Mouse (Mus musculus) G1E (cell line): ENCODE data around the gene Gm12394. TPM values are rescaled to one million over a fixed set of nuclear protein-coding genes. Genes with fewer than 3 reads are reported as not detected.
"Not testable (repeated sequence)": the region's sequence is repeated elsewhere in the genome, so short reads cannot be mapped to it uniquely, and the experiment has no call there.

Experiments
- ATAC-seq: 2 replicates; pipeline ENCODE4 v1.8.0; 2016; ENCODE audit warnings: mild to moderate bottlenecking; ENCODE audit not compliant: insufficient number of reproducible peaks, poor library complexity, low FRiP score, severe bottlenecking; ENCODE audit errors: extremely low read depth
- DNase-seq: peaks from one replicate; pipeline ENCODE4 v3.0.0; 2012; ENCODE audit warnings: low spot score
- H3K27me3 ChIP-seq: 2 replicates; pipeline ENCODE4 v1.6.1; 2012; ENCODE audit warnings: mild to moderate bottlenecking, low read length, inconsistent platforms; ENCODE audit not compliant: insufficient read depth
- H3K36me3 ChIP-seq: replicated peaks from 2 replicates; pipeline ENCODE3; 2012; ENCODE audit warnings: mild to moderate bottlenecking, inconsistent platforms
- H3K4me1 ChIP-seq: 2 replicates; pipeline ENCODE4 v1.6.1; 2012; ENCODE audit warnings: low read depth, low read length, inconsistent platforms, mixed read lengths; ENCODE audit not compliant: insufficient read depth
- H3K4me3 ChIP-seq: 2 replicates; pipeline ENCODE4 v1.5.1; 2012; ENCODE audit warnings: low read depth, mild to moderate bottlenecking, inconsistent platforms, low read length, moderate library complexity, mixed read lengths
- H3K9me3 ChIP-seq: replicated peaks from 2 replicates; pipeline ENCODE4 v1.6.1; 2012; ENCODE audit warnings: inconsistent platforms
- CTCF ChIP-seq: IDR thresholded peaks from 2 replicates; pipeline ENCODE4 v1.5.1; 2012; ENCODE audit warnings: low read depth, low read length, inconsistent platforms, mixed read lengths
- GATA1 ChIP-seq: IDR thresholded peaks from 2 replicates; pipeline ENCODE4 v1.6.1; 2012; ENCODE audit warnings: borderline replicate concordance, low read length, inconsistent platforms, mixed read lengths
- GATA2 ChIP-seq: IDR thresholded peaks from 2 replicates; pipeline ENCODE4 v1.6.1; 2012; ENCODE audit warnings: low read depth, low read length, inconsistent platforms, borderline replicate concordance
- POLR2AphosphoS5 ChIP-seq: IDR thresholded peaks from 2 replicates; pipeline ENCODE4 v1.6.1; 2012; ENCODE audit warnings: low read depth, low read length, inconsistent platforms; ENCODE audit not compliant: insufficient replicate concordance
- TAL1 ChIP-seq: conservative IDR thresholded peaks from 2 replicates; pipeline ENCODE4 v1.6.1; 2012; ENCODE audit warnings: low read depth, low read length, inconsistent platforms, mixed read lengths
- polyA plus RNA-seq: library from polyadenylated mRNA; stranded (reverse); fragments of >175 nt; gene quantifications from 2 replicates; pipeline ENCODE4 v1.2.3, GENCODE M21; 2012
- total RNA-seq, 2 experiments: library from RNA; stranded (forward) in 1 of 2; stranded (reverse) in 1 of 2; fragments of 200-1000 nt in 1 of 2; fragments of >200 nt in 1 of 2; fragmentation: Nextera tagmentation in 1 of 2; gene quantifications; 2 replicates each; pipeline ENCODE4 v1.2.3; 2014 to 2017

Gm12394 gene
- total RNA-seq (2014; fragmentation: Nextera tagmentation) (0.34 and 0.60 TPM in 2 replicates), total RNA-seq (2017) (not detected in 2 replicates), polyA plus RNA-seq (not detected in 2 replicates)

DNA sequence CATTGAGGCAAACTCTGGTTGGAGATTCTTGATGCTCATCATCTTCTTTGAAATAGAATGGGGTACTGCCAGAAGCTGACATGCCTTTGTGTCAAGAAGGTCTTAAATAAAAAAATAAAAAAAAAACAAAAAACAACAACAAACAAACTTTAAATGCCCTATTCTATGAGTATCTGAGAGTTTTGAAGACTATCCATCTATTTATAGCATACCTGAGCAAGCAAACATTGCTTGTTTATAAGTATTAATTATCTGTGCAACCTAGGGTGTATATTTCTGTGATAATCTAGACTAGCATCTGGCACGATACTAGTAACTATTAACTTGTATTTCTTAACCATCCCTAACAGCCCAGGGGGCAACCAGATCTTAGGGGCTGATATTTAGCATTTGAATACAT is at the start of gene Gm12394:
Gm12394 (minus strand) TSS at position 101 of the 400 bp plus-strand sequence.
- not testable (repeated sequence) for H3K27me3 ChIP-seq, DNase-seq, ATAC-seq, H3K4me3 ChIP-seq, H3K9me3 ChIP-seq, H3K36me3 ChIP-seq
- H3K4me1 ChIP-seq, result peaks cover 24% of the 10 kb centered on the region

DNA sequence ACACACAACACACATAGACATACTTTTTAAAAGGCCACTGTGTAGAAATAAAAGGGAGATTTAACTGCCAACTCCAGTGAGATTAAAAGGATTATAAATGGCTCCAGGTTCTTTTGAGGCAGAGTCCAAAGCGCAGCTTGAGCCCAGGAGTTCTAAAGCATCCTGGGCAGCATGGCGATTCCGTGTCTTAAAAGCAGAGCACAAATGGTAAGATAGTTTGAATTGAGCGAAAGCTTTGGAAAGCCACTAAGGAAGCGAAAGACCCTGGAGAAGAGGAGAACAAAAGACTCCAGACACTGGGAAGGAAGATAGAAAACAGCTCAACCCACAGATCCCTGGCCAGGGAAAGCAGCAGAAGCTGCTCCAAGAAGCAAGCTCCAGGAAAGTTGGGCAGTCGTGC is 48.4 kb upstream of the Gm12394 start:
- no peaks in the 10 kb centered on the region; the same call in 1 of the 2 replicates for H3K27me3 ChIP-seq
- H3K4me1 ChIP-seq, result peaks cover 37% of the 10 kb centered on the region
- ATAC-seq (no peak), DNase-seq (no peak)
- H3K36me3 ChIP-seq, result no peaks in the 10 kb centered on the region
- H3K4me3 ChIP-seq, result no peak overlapping the region
- H3K9me3 ChIP-seq, result no peaks in the 10 kb centered on the region
- TF ChIP-seq POLR2AphosphoS5 (no peak), GATA2 (no peak), TAL1 (no peak), GATA1 (no peak), CTCF (no peak)

DNA sequence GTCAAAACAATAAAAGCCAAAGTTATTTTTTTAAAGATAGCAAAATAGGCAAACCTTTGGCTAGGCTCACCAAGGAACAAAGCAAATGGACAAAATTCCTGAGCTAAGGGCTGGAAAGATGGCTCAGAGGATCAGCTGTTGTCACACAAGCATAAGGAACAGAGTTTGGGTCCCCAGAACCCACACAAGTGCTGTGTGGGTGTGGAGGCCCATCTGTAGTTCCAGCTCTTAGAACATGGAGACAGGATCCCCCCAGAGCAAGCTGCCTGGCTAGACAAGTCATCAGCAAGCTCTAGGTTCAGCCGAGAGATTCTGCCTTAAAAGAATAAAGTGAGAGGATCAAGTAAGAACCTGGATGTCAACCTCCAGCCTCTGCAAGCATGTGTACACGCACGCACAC is 48.0 kb upstream of the Gm12394 start:
- H3K4me3 ChIP-seq, result no peak overlapping the region

DNA sequence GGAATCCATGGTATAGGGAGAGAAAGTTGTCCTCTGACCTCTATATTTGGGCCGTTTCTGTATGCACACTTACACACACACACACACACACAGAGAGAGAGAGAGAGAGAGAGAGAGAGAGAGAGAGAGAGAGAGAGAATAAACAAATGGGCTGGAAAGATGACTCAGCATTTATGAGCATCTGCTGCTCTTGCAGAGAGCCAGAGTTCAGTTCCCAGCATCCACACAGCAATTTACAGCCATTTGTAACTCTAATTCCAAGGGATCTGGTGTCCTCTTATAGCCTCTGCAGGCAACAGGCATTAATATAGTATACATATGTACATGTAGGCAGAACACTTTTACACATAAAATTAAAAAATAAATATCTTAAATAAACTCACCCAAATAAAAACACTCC is 47.4 kb upstream of the Gm12394 start:
- Histone ChIP-seq H3K36me3 (no peaks in the 10 kb centered on the region), H3K4me1 (peaks cover 34% of the 10 kb centered on the region), H3K27me3 (no peaks in the 10 kb centered on the region; the same call in none of the 2 replicates), H3K9me3 (no peaks in the 10 kb centered on the region), H3K4me3 (no peak overlapping the region)
- DNase-seq (no peak), ATAC-seq (no peak)
- no peak for TF ChIP-seq POLR2AphosphoS5
- TF ChIP-seq GATA2, result no peak
- TF ChIP-seq TAL1, result no peak
- TF ChIP-seq GATA1, result no peak
- TF ChIP-seq CTCF, result no peak

More for the DNA sequence above, 48.0 kb upstream of the Gm12394 start:
- no peaks in the 10 kb centered on the region for H3K9me3 ChIP-seq
- ATAC-seq, result no peak
- no peaks in the 10 kb centered on the region; the same call in 1 of the 2 replicates for H3K27me3 ChIP-seq
- H3K4me1 ChIP-seq, result peaks cover 37% of the 10 kb centered on the region
- TF ChIP-seq GATA2, result no peak
- no peak for TF ChIP-seq POLR2AphosphoS5
- no peak for TF ChIP-seq CTCF
- no peak for TF ChIP-seq GATA1
- no peak for TF ChIP-seq TAL1
- no peak for DNase-seq
- H3K36me3 ChIP-seq, result no peaks in the 10 kb centered on the region

- ATAC-seq (no peak), DNase-seq (no peak)
- Histone ChIP-seq H3K4me1 (peaks cover 29% of the 10 kb centered on the region), H3K36me3 (no peaks in the 10 kb centered on the region), H3K9me3 (no peaks in the 10 kb centered on the region), H3K4me3 (no peak overlapping the region), H3K27me3 (no peaks in the 10 kb centered on the region; the same call in none of the 2 replicates)
- TF ChIP-seq CTCF (no peak), GATA2 (no peak), TAL1 (no peak), POLR2AphosphoS5 (no peak), GATA1 (no peak)
These were observed 46.2 kb upstream of the Gm12394 start for GRCm38 (mm10) chr4:42902730-42903129.

- ATAC-seq (no peak), DNase-seq (no peak)
- H3K36me3 ChIP-seq, result no peaks in the 10 kb centered on the region
- no peaks in the 10 kb centered on the region for H3K9me3 ChIP-seq
- H3K4me1 ChIP-seq, result peaks cover 29% of the 10 kb centered on the region
- TF ChIP-seq GATA1 (no peak), GATA2 (no peak), POLR2AphosphoS5 (no peak), CTCF (peak; percentile 79), TAL1 (no peak)
- no peaks in the 10 kb centered on the region; the same call in none of the 2 replicates for H3K27me3 ChIP-seq
- H3K4me3 ChIP-seq, result no peak overlapping the region
These were observed 45.6 kb upstream of the Gm12394 start for GRCm38 (mm10) chr4:42902174-42902573.

DNA sequence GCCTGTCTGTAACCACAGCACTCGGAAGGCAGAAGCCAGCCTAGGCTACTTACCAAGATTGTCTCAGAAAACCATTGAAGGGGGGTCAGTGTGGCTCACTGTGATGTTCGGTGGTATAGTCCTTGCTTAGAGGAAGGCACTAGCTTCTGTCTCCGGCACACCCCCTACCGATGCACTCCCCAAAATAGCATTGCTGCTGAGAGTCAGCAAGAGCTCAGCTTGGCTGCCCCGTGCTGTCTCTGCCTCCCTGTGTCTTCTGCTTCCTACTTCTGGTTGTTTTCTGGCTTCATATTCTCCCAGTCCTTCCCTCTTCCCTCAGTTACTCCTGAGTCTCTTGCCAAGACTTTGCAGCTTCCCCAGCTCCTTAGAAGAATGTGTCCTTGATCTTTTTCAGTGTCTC is 44.3 kb upstream of the Gm12394 start:
- no peak for ATAC-seq
- H3K9me3 ChIP-seq, result no peaks in the 10 kb centered on the region
- no peak for TF ChIP-seq CTCF
- TF ChIP-seq GATA1, result no peak
- no peak for TF ChIP-seq POLR2AphosphoS5
- no peak for TF ChIP-seq GATA2
- TF ChIP-seq TAL1, result no peak

More for the DNA sequence above, 44.3 kb upstream of the Gm12394 start:
- Histone ChIP-seq H3K36me3 (no peaks in the 10 kb centered on the region), H3K27me3 (no peaks in the 10 kb centered on the region; the same call in none of the 2 replicates), H3K4me1 (peaks cover 29% of the 10 kb centered on the region), H3K4me3 (no peak overlapping the region)
- DNase-seq, result no peak
